Mouse (Mus musculus): ENCODE measurements around the gene Hjurp. TPM values are rescaled to one million over a fixed set of nuclear protein-coding genes. Genes with fewer than 3 reads are reported as not detected.
A peak's percentile ranks its signal among the peaks of the same experiment; 100 is the strongest.

Gene Hjurp
- polyA plus RNA-seq, 1 experiment from 2014 or later, result 80.2 TPM

GRCm38 (mm10) chr1:88235046-88235893 is 42.2 kb downstream of the Hjurp start:
- WGBS, result 65% methylated on average over 11 of the region's 11 CpGs
- H3K4me2 ChIP-seq (ENCODE audit: low read length), result no peak overlapping the region
- H3K9ac ChIP-seq (replicated peaks; ENCODE audit: low read length), result no peak overlapping the region
- H3K27ac ChIP-seq (replicated peaks; ENCODE audit: low read depth, low read length), result no peak overlapping the region
- no peaks in the 10 kb centered on the region for H3K4me1 ChIP-seq (ENCODE audit: control insufficient read depth, insufficient read depth, low read length)
- H3K36me3 ChIP-seq (ENCODE audit: control insufficient read depth, insufficient read depth, low read length), result no peaks in the 10 kb centered on the region
- peaks cover 98% of the 10 kb centered on the region for H3K9me3 ChIP-seq (ENCODE audit: control insufficient read depth, low read length)
- H3K4me3 ChIP-seq (replicated peaks; ENCODE audit: low read depth, low read length), result no peak overlapping the region
- DNase-seq, result no peak
- H3K27me3 ChIP-seq (ENCODE audit: control insufficient read depth, insufficient read depth, low read length), result no peaks in the 10 kb centered on the region
- ATAC-seq (ENCODE audit: low FRiP score, low TSS enrichment), result 0 out of 2 replicates have a peak, but pooled peaks have one; percentile 5

GRCm38 (mm10) chr1:88234646-88235045 is 42.8 kb downstream of the Hjurp start:
- no peak overlapping the region for H3K27ac ChIP-seq (replicated peaks; ENCODE audit: low read depth, low read length)
- H3K4me1 ChIP-seq (ENCODE audit: control insufficient read depth, insufficient read depth, low read length), result no peaks in the 10 kb centered on the region
- H3K4me2 ChIP-seq (ENCODE audit: low read length), result no peak overlapping the region
- WGBS, result 43% methylated on average over 5 of the region's 5 CpGs
- no peak overlapping the region for H3K4me3 ChIP-seq (replicated peaks; ENCODE audit: low read depth, low read length)
- DNase-seq, result no peak
- no peak overlapping the region for H3K9ac ChIP-seq (replicated peaks; ENCODE audit: low read length)
- H3K36me3 ChIP-seq (ENCODE audit: control insufficient read depth, insufficient read depth, low read length), result no peaks in the 10 kb centered on the region
- H3K9me3 ChIP-seq (ENCODE audit: control insufficient read depth, low read length), result peaks cover 98% of the 10 kb centered on the region
- ATAC-seq (ENCODE audit: low FRiP score, low TSS enrichment), result 0 out of 2 replicates have a peak, but pooled peaks have one; percentile 0
- H3K27me3 ChIP-seq (ENCODE audit: control insufficient read depth, insufficient read depth, low read length), result no peaks in the 10 kb centered on the region

GRCm38 (mm10) chr1:88234248-88234610 is 43.2 kb downstream of the Hjurp start:
- no peaks in the 10 kb centered on the region for H3K27me3 ChIP-seq (ENCODE audit: control insufficient read depth, insufficient read depth, low read length)
- H3K9me3 ChIP-seq (ENCODE audit: control insufficient read depth, low read length), result peaks cover 98% of the 10 kb centered on the region
- no peak overlapping the region for H3K27ac ChIP-seq (replicated peaks; ENCODE audit: low read depth, low read length)
- H3K36me3 ChIP-seq (ENCODE audit: control insufficient read depth, insufficient read depth, low read length), result no peaks in the 10 kb centered on the region
- ATAC-seq (ENCODE audit: low FRiP score, low TSS enrichment) (no peak), DNase-seq (no peak)
- 66% methylated on average over 4 of the region's 4 CpGs for WGBS
- H3K9ac ChIP-seq (replicated peaks; ENCODE audit: low read length), result no peak overlapping the region
- no peak overlapping the region for H3K4me2 ChIP-seq (ENCODE audit: low read length)
- H3K4me1 ChIP-seq (ENCODE audit: control insufficient read depth, insufficient read depth, low read length), result no peaks in the 10 kb centered on the region
- H3K4me3 ChIP-seq (replicated peaks; ENCODE audit: low read depth, low read length), result no peak overlapping the region

- no peak overlapping the region for H3K27ac ChIP-seq (replicated peaks; ENCODE audit: low read depth, low read length)
- H3K9ac ChIP-seq (replicated peaks; ENCODE audit: low read length), result no peak overlapping the region
- 67% methylated on average over 14 of the region's 14 CpGs for WGBS
- no peak overlapping the region for H3K4me3 ChIP-seq (replicated peaks; ENCODE audit: low read depth, low read length)
- no peaks in the 10 kb centered on the region for H3K4me1 ChIP-seq (ENCODE audit: control insufficient read depth, insufficient read depth, low read length)
- no peak overlapping the region for H3K4me2 ChIP-seq (ENCODE audit: low read length)
- no peak for DNase-seq
- 0 out of 2 replicates have a peak, but pooled peaks have one; percentile 4 for ATAC-seq (ENCODE audit: low FRiP score, low TSS enrichment)
- H3K9me3 ChIP-seq (ENCODE audit: control insufficient read depth, low read length), result peaks cover 98% of the 10 kb centered on the region
- no peaks in the 10 kb centered on the region for H3K36me3 ChIP-seq (ENCODE audit: control insufficient read depth, insufficient read depth, low read length)
- no peaks in the 10 kb centered on the region for H3K27me3 ChIP-seq (ENCODE audit: control insufficient read depth, insufficient read depth, low read length)
Observed at GRCm38 (mm10) chr1:88233421-88234247, 43.8 kb downstream of the Hjurp start.

- 53% methylated on average over 3 of the region's 3 CpGs for WGBS
- no peaks in the 10 kb centered on the region for H3K4me1 ChIP-seq (ENCODE audit: control insufficient read depth, insufficient read depth, low read length)
- H3K9me3 ChIP-seq (ENCODE audit: control insufficient read depth, low read length), result peaks cover 98% of the 10 kb centered on the region
- DNase-seq (no peak), ATAC-seq (ENCODE audit: low FRiP score, low TSS enrichment) (no peak)
- no peaks in the 10 kb centered on the region for H3K36me3 ChIP-seq (ENCODE audit: control insufficient read depth, insufficient read depth, low read length)
- no peak overlapping the region for H3K9ac ChIP-seq (replicated peaks; ENCODE audit: low read length)
- no peaks in the 10 kb centered on the region for H3K27me3 ChIP-seq (ENCODE audit: control insufficient read depth, insufficient read depth, low read length)
- H3K4me3 ChIP-seq (replicated peaks; ENCODE audit: low read depth, low read length), result no peak overlapping the region
- H3K4me2 ChIP-seq (ENCODE audit: low read length), result no peak overlapping the region
- H3K27ac ChIP-seq (replicated peaks; ENCODE audit: low read depth, low read length), result no peak overlapping the region
Observed at GRCm38 (mm10) chr1:88232664-88233380, 44.6 kb downstream of the Hjurp start.

- Histone ChIP-seq H3K27me3 (ENCODE audit: control insufficient read depth, insufficient read depth, low read length) (no peaks in the 10 kb centered on the region), H3K9ac (replicated peaks; ENCODE audit: low read length) (no peak overlapping the region), H3K9me3 (ENCODE audit: control insufficient read depth, low read length) (peaks cover 98% of the 10 kb centered on the region), H3K36me3 (ENCODE audit: control insufficient read depth, insufficient read depth, low read length) (no peaks in the 10 kb centered on the region), H3K4me2 (ENCODE audit: low read length) (no peak overlapping the region), H3K27ac (replicated peaks; ENCODE audit: low read depth, low read length) (no peak overlapping the region), H3K4me3 (replicated peaks; ENCODE audit: low read depth, low read length) (no peak overlapping the region), H3K4me1 (ENCODE audit: control insufficient read depth, insufficient read depth, low read length) (no peaks in the 10 kb centered on the region)
- 68% methylated on average over 7 of the region's 7 CpGs for WGBS
- ATAC-seq (ENCODE audit: low FRiP score, low TSS enrichment) (no peak), DNase-seq (no peak)
Observed at GRCm38 (mm10) chr1:88231803-88232499, 45.5 kb downstream of the Hjurp start.

- Histone ChIP-seq H3K4me2 (ENCODE audit: low read length) (no peak overlapping the region), H3K4me1 (ENCODE audit: control insufficient read depth, insufficient read depth, low read length) (no peaks in the 10 kb centered on the region), H3K27ac (replicated peaks; ENCODE audit: low read depth, low read length) (no peak overlapping the region), H3K4me3 (replicated peaks; ENCODE audit: low read depth, low read length) (no peak overlapping the region), H3K27me3 (ENCODE audit: control insufficient read depth, insufficient read depth, low read length) (no peaks in the 10 kb centered on the region), H3K36me3 (ENCODE audit: control insufficient read depth, insufficient read depth, low read length) (no peaks in the 10 kb centered on the region), H3K9me3 (ENCODE audit: control insufficient read depth, low read length) (peaks cover 100% of the 10 kb centered on the region), H3K9ac (replicated peaks; ENCODE audit: low read length) (no peak overlapping the region)
- DNase-seq (no peak), ATAC-seq (ENCODE audit: low FRiP score, low TSS enrichment) (no peak)
- WGBS, result 75% methylated on average over 6 of the region's 6 CpGs
Observed at GRCm38 (mm10) chr1:88230981-88231802, 46.2 kb downstream of the Hjurp start.

Measured in midbrain, embryonic 14.5 days (tissue).